Mouse (Mus musculus): Measurements from ENCODE around the gene Maf. TPM values are rescaled to one million over a fixed set of nuclear protein-coding genes. Genes with fewer than 3 reads are reported as not detected.

Gene Maf
- polyA plus RNA-seq (2015; fragmentation: Nextera tagmentation; extraction: Ambion mirVana): 11.7 and 11.9 TPM in 2 replicates

- ATAC-seq (ENCODE audit: low FRiP score): peak; percentile 63
- H3K4me1 ChIP-seq (replicated peaks): peaks cover 47% of the 10 kb centered on the region
- WGBS: under 1% methylated on average over 43 of the region's 43 CpGs
- H3K9me3 ChIP-seq: no peaks in the 10 kb centered on the region
- peak within 1 kb of the TSS; percentile 79 for H3K4me2 ChIP-seq
- no peaks in the 10 kb centered on the region for H3K36me3 ChIP-seq
- peaks cover 39% of the 10 kb centered on the region for H3K27me3 ChIP-seq
- peak within 1 kb of the TSS; percentile 85 for H3K9ac ChIP-seq
- peak within 1 kb of the TSS; percentile 93 for H3K27ac ChIP-seq
- H3K4me3 ChIP-seq: peak within 1 kb of the TSS; percentile 65
These were observed at the start of gene Maf for GRCm38 (mm10) chr8:115707731-115708590. Gene Maf, minus strand, starts transcription at chr8:115707794.

GRCm38 (mm10) chr8:115756965-115757364 lies 49.4 kb upstream of the Maf start:
- H3K9ac ChIP-seq: no peak overlapping the region
- H3K27ac ChIP-seq: no peak overlapping the region
- ATAC-seq (ENCODE audit: low FRiP score): no peak
- no peak overlapping the region for H3K4me3 ChIP-seq
- H3K4me2 ChIP-seq: no peak overlapping the region
- WGBS: 78% methylated on average over 3 of the region's 3 CpGs
- no peaks in the 10 kb centered on the region for H3K9me3 ChIP-seq
- no peaks in the 10 kb centered on the region for H3K36me3 ChIP-seq
- peaks cover 9% of the 10 kb centered on the region; the same call in 1 of the 2 replicates for H3K4me1 ChIP-seq (replicated peaks)
- H3K27me3 ChIP-seq: peaks cover 7% of the 10 kb centered on the region; the same call in 1 of the 2 replicates

GRCm38 (mm10) chr8:115756027-115756426 lies 48.4 kb upstream of the Maf start:
- no peak for ATAC-seq (ENCODE audit: low FRiP score)
- peaks cover 10% of the 10 kb centered on the region; the same call in 1 of the 2 replicates for H3K27me3 ChIP-seq

GRCm38 (mm10) chr8:115754694-115755093 lies 47.1 kb upstream of the Maf start:
- no peaks in the 10 kb centered on the region for H3K9me3 ChIP-seq
- H3K27me3 ChIP-seq: peaks cover 10% of the 10 kb centered on the region; the same call in 1 of the 2 replicates
- peaks cover 9% of the 10 kb centered on the region; the same call in 1 of the 2 replicates for H3K4me1 ChIP-seq (replicated peaks)
- no peak overlapping the region for H3K9ac ChIP-seq
- no peak overlapping the region for H3K4me2 ChIP-seq
- no peak overlapping the region for H3K27ac ChIP-seq
- ATAC-seq (ENCODE audit: low FRiP score): no peak
- no peak overlapping the region for H3K4me3 ChIP-seq
- 76% methylated on average over 2 of the region's 2 CpGs for WGBS
- no peaks in the 10 kb centered on the region for H3K36me3 ChIP-seq

More at GRCm38 (mm10) chr8:115756027-115756426, 48.4 kb upstream of the Maf start:
- no peak overlapping the region for H3K4me2 ChIP-seq
- no peaks in the 10 kb centered on the region for H3K9me3 ChIP-seq
- no peak overlapping the region for H3K9ac ChIP-seq
- no peak overlapping the region for H3K27ac ChIP-seq
- H3K36me3 ChIP-seq: no peaks in the 10 kb centered on the region
- 88% methylated on average over 2 of the region's 2 CpGs for WGBS
- peaks cover 9% of the 10 kb centered on the region; the same call in 1 of the 2 replicates for H3K4me1 ChIP-seq (replicated peaks)
- no peak overlapping the region for H3K4me3 ChIP-seq

GRCm38 (mm10) chr8:115753801-115754200 lies 46.2 kb upstream of the Maf start:
- peaks cover 10% of the 10 kb centered on the region; the same call in 1 of the 2 replicates for H3K27me3 ChIP-seq
- H3K4me1 ChIP-seq (replicated peaks): peaks cover 9% of the 10 kb centered on the region; the same call in 1 of the 2 replicates
- no peak overlapping the region for H3K27ac ChIP-seq
- no peak overlapping the region for H3K4me3 ChIP-seq
- H3K9me3 ChIP-seq: no peaks in the 10 kb centered on the region; the same call in 1 of the 2 replicates
- ATAC-seq (ENCODE audit: low FRiP score): no peak
- 31% methylated on average over 8 of the region's 8 CpGs for WGBS
- no peak overlapping the region for H3K9ac ChIP-seq
- 0 out of 2 replicates have a peak overlapping the region, but pooled peaks have one; percentile 1 for H3K4me2 ChIP-seq
- no peaks in the 10 kb centered on the region for H3K36me3 ChIP-seq

- H3K9me3 ChIP-seq: no peaks in the 10 kb centered on the region; the same call in 1 of the 2 replicates
- WGBS: 69% methylated on average over 10 of the region's 10 CpGs
- no peak overlapping the region for H3K4me3 ChIP-seq
- no peak for ATAC-seq (ENCODE audit: low FRiP score)
- no peak overlapping the region for H3K27ac ChIP-seq
- no peaks in the 10 kb centered on the region for H3K4me1 ChIP-seq (replicated peaks)
- H3K4me2 ChIP-seq: no peak overlapping the region
- H3K36me3 ChIP-seq: no peaks in the 10 kb centered on the region
- 0 out of 2 replicates have a peak, but pooled peaks cover 4% of the 10 kb centered on the region for H3K27me3 ChIP-seq
- H3K9ac ChIP-seq: no peak overlapping the region
These were observed 39.8 kb upstream of the Maf start for GRCm38 (mm10) chr8:115747426-115747825.

GRCm38 (mm10) chr8:115745648-115746047 lies 38.1 kb upstream of the Maf start:
- 76% methylated on average over 2 of the region's 2 CpGs for WGBS

GRCm38 (mm10) chr8:115743441-115743840 lies 35.8 kb upstream of the Maf start:
- WGBS: 89% methylated on average over 2 of the region's 2 CpGs
- H3K36me3 ChIP-seq: no peaks in the 10 kb centered on the region
- no peak for ATAC-seq (ENCODE audit: low FRiP score)

More at GRCm38 (mm10) chr8:115745648-115746047, 38.1 kb upstream of the Maf start:
- Histone ChIP-seq H3K27ac (no peak overlapping the region), H3K9ac (no peak overlapping the region), H3K36me3 (no peaks in the 10 kb centered on the region), H3K27me3 (no peaks in the 10 kb centered on the region), H3K4me3 (no peak overlapping the region), H3K9me3 (no peaks in the 10 kb centered on the region; the same call in 1 of the 2 replicates), H3K4me1 (replicated peaks) (no peaks in the 10 kb centered on the region), H3K4me2 (no peak overlapping the region)
- no peak for ATAC-seq (ENCODE audit: low FRiP score)

GRCm38 (mm10) chr8:115742646-115743045 lies 35.1 kb upstream of the Maf start:
- no peak overlapping the region for H3K9ac ChIP-seq
- no peaks in the 10 kb centered on the region for H3K27me3 ChIP-seq
- H3K4me2 ChIP-seq: no peak overlapping the region
- H3K4me3 ChIP-seq: no peak overlapping the region
- no peaks in the 10 kb centered on the region for H3K36me3 ChIP-seq
- H3K9me3 ChIP-seq: no peaks in the 10 kb centered on the region
- 90% methylated on average over 6 of the region's 6 CpGs for WGBS
- no peak overlapping the region for H3K27ac ChIP-seq
- no peaks in the 10 kb centered on the region for H3K4me1 ChIP-seq (replicated peaks)
- no peak for ATAC-seq (ENCODE audit: low FRiP score)

More at GRCm38 (mm10) chr8:115743441-115743840, 35.8 kb upstream of the Maf start:
- H3K9ac ChIP-seq: no peak overlapping the region
- no peak overlapping the region for H3K4me3 ChIP-seq
- H3K27me3 ChIP-seq: no peaks in the 10 kb centered on the region
- H3K4me1 ChIP-seq (replicated peaks): no peaks in the 10 kb centered on the region
- no peak overlapping the region for H3K4me2 ChIP-seq
- no peaks in the 10 kb centered on the region for H3K9me3 ChIP-seq
- no peak overlapping the region for H3K27ac ChIP-seq

- WGBS: 89% methylated on average over 6 of the region's 6 CpGs
- no peaks in the 10 kb centered on the region for H3K9me3 ChIP-seq
- H3K4me3 ChIP-seq: no peak overlapping the region
- no peak overlapping the region for H3K9ac ChIP-seq
- ATAC-seq (ENCODE audit: low FRiP score): no peak
- H3K4me1 ChIP-seq (replicated peaks): no peaks in the 10 kb centered on the region
- H3K36me3 ChIP-seq: no peaks in the 10 kb centered on the region
- no peak overlapping the region for H3K27ac ChIP-seq
- H3K4me2 ChIP-seq: no peak overlapping the region
- H3K27me3 ChIP-seq: no peaks in the 10 kb centered on the region
These were observed 34.4 kb upstream of the Maf start for GRCm38 (mm10) chr8:115741964-115742363.

GRCm38 (mm10) chr8:115739756-115740155 lies 32.2 kb upstream of the Maf start:
- H3K4me3 ChIP-seq: no peak overlapping the region
- no peaks in the 10 kb centered on the region for H3K36me3 ChIP-seq
- no peaks in the 10 kb centered on the region for H3K27me3 ChIP-seq
- H3K9ac ChIP-seq: no peak overlapping the region
- H3K4me1 ChIP-seq (replicated peaks): no peaks in the 10 kb centered on the region
- H3K9me3 ChIP-seq: no peaks in the 10 kb centered on the region
- no peak overlapping the region for H3K4me2 ChIP-seq
- no peak for ATAC-seq (ENCODE audit: low FRiP score)
- no peak overlapping the region for H3K27ac ChIP-seq
- 93% methylated on average over 4 of the region's 4 CpGs for WGBS

GRCm38 (mm10) chr8:115732401-115732800 lies 24.8 kb upstream of the Maf start:
- peaks cover 4% of the 10 kb centered on the region; the same call in 1 of the 2 replicates for H3K4me1 ChIP-seq (replicated peaks)
- H3K36me3 ChIP-seq: no peaks in the 10 kb centered on the region
- H3K9me3 ChIP-seq: no peaks in the 10 kb centered on the region
- 54% methylated on average over 6 of the region's 6 CpGs for WGBS
- no peak overlapping the region for H3K4me3 ChIP-seq
- H3K27ac ChIP-seq: no peak overlapping the region
- H3K4me2 ChIP-seq: no peak overlapping the region
- no peak for ATAC-seq (ENCODE audit: low FRiP score)
- no peak overlapping the region for H3K9ac ChIP-seq
- H3K27me3 ChIP-seq: 0 out of 2 replicates have a peak, but pooled peaks cover 3% of the 10 kb centered on the region
